Mouse (Mus musculus): ENCODE results near the gene Orai2. TPM values are rescaled to one million over a fixed set of nuclear protein-coding genes. Genes with fewer than 3 reads are reported as not detected.

Gene Orai2
- polyA plus RNA-seq, 1 experiment from 2014 or later = 6.2 TPM

- WGBS = under 1% methylated on average over 62 of the region's 62 CpGs
Observed at GRCm38 (mm10) chr5:136198474-136199391, 28.2 kb upstream of the Orai2 start, which contains the start of gene Prkrip1. TSS of gene Prkrip1 (minus strand) at chr5:136198963.

DNA sequence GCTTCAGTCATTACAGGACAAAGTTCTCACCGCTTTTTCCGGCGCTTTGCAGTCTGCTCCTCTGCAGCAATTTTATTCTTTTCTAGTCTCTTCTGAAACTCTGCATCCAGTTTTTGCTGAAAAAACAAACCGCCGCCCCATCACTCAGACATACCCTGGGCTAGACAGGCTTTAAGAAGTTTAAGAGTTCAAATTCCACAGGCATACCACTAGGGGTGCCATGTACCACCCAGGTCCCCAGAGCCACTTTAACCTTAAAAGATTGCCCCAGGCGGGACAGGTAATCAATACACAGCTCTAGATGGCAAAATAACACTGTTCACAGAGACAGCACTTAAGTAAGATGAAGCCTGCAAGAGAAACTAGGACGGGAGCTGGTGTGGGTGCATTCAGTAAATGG, 21.4 kb upstream of the Orai2 start:
- WGBS = 86% methylated on average over 7 of the region's 7 CpGs
- Histone ChIP-seq H3K9ac (ENCODE audit: low read depth, low read length) (0 out of 2 replicates have a peak overlapping the region, but pooled peaks have one; percentile 23), H3K4me2 (ENCODE audit: low read length) (no peak overlapping the region), H3K27ac (no peak overlapping the region), H3K27me3 (ENCODE audit: insufficient read depth, low read length) (no peaks in the 10 kb centered on the region), H3K4me3 (replicated peaks; ENCODE audit: low read depth, low read length) (no peak overlapping the region), H3K9me3 (replicated peaks; ENCODE audit: low read length) (no peaks in the 10 kb centered on the region), H3K36me3 (ENCODE audit: insufficient read depth, low read length) (peaks cover 39% of the 10 kb centered on the region), H3K4me1 (replicated peaks; ENCODE audit: insufficient read depth, low read length) (no peaks in the 10 kb centered on the region)
- ATAC-seq (replicated peaks; ENCODE audit: low FRiP score, low read depth) (no peak), DNase-seq (ENCODE audit: low spot score) (no peak)
- TF ChIP-seq CTCF (IDR thresholded peaks at IDR 0.05; ENCODE audit: low read depth) = peak; percentile 14; the same call in 1 of the 2 replicates

More at GRCm38 (mm10) chr5:136198474-136199391, 28.2 kb upstream of the Orai2 start, which contains the start of gene Prkrip1:
- no peaks in the 10 kb centered on the region for H3K9me3 ChIP-seq (replicated peaks; ENCODE audit: low read length)
- peak within 1 kb of the TSS; percentile 90 for H3K9ac ChIP-seq (ENCODE audit: low read depth, low read length)
- ATAC-seq (replicated peaks; ENCODE audit: low FRiP score, low read depth) (peak; percentile 87), DNase-seq (ENCODE audit: low spot score) (peak; percentile 97)
- no peaks in the 10 kb centered on the region for H3K27me3 ChIP-seq (ENCODE audit: insufficient read depth, low read length)
- TF ChIP-seq CTCF (IDR thresholded peaks at IDR 0.05; ENCODE audit: low read depth) = no peak
- H3K4me3 ChIP-seq (replicated peaks; ENCODE audit: low read depth, low read length) = peak within 1 kb of the TSS; percentile 97
- H3K4me2 ChIP-seq (ENCODE audit: low read length) = peak within 1 kb of the TSS; percentile 90
- H3K4me1 ChIP-seq (replicated peaks; ENCODE audit: insufficient read depth, low read length) = peaks cover 6% of the 10 kb centered on the region
- H3K27ac ChIP-seq = peak within 1 kb of the TSS; percentile 90
- peaks cover 19% of the 10 kb centered on the region for H3K36me3 ChIP-seq (ENCODE audit: insufficient read depth, low read length)

GRCm38 (mm10) chr5:136186723-136187122, 16.2 kb upstream of the Orai2 start:
- 0 out of 2 replicates have a peak, but pooled peaks have one; percentile 21 for ATAC-seq (replicated peaks; ENCODE audit: low FRiP score, low read depth)
- Histone ChIP-seq H3K9me3 (replicated peaks; ENCODE audit: low read length) (no peaks in the 10 kb centered on the region), H3K27me3 (ENCODE audit: insufficient read depth, low read length) (no peaks in the 10 kb centered on the region), H3K9ac (ENCODE audit: low read depth, low read length) (no peak overlapping the region), H3K4me2 (ENCODE audit: low read length) (no peak overlapping the region), H3K36me3 (ENCODE audit: insufficient read depth, low read length) (peaks cover 31% of the 10 kb centered on the region), H3K4me1 (replicated peaks; ENCODE audit: insufficient read depth, low read length) (no peaks in the 10 kb centered on the region), H3K4me3 (replicated peaks; ENCODE audit: low read depth, low read length) (no peak overlapping the region), H3K27ac (no peak overlapping the region)
- WGBS = 41% methylated on average over 4 of the region's 4 CpGs
- DNase-seq (ENCODE audit: low spot score) = peak; percentile 83
- peak; percentile 88 for TF ChIP-seq CTCF (IDR thresholded peaks at IDR 0.05; ENCODE audit: low read depth)

GRCm38 (mm10) chr5:136183766-136184165, 13.3 kb upstream of the Orai2 start:
- no peak for ATAC-seq (replicated peaks; ENCODE audit: low FRiP score, low read depth)
- Histone ChIP-seq H3K36me3 (ENCODE audit: insufficient read depth, low read length) (peaks cover 40% of the 10 kb centered on the region), H3K4me2 (ENCODE audit: low read length) (no peak overlapping the region), H3K27ac (no peak overlapping the region), H3K9me3 (replicated peaks; ENCODE audit: low read length) (no peaks in the 10 kb centered on the region), H3K4me3 (replicated peaks; ENCODE audit: low read depth, low read length) (no peak overlapping the region), H3K4me1 (replicated peaks; ENCODE audit: insufficient read depth, low read length) (no peaks in the 10 kb centered on the region), H3K27me3 (ENCODE audit: insufficient read depth, low read length) (no peaks in the 10 kb centered on the region), H3K9ac (ENCODE audit: low read depth, low read length) (no peak overlapping the region)
- WGBS = 91% methylated on average over 7 of the region's 7 CpGs
- peak; percentile 34; the same call in 1 of the 2 replicates for TF ChIP-seq CTCF (IDR thresholded peaks at IDR 0.05; ENCODE audit: low read depth)
- DNase-seq (ENCODE audit: low spot score) = no peak

DNA sequence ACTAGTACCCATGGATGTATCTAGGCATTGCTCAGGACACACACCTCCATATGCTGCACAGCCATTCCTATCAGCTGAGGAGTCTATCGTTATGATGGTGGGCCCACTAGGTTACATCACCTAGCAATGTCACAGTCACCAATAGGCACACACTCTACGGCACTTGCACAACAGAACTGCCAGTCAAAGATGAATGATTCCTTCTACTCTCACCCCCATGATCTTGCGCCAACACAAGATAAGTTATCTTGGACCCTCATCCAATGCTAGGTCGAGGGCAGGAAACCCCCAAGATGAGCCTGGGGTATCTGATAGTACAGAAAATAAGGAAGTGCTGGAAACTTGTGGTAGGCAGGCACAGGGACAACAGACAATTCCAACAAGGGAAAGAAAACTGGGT, 12.3 kb upstream of the Orai2 start:
- TF ChIP-seq CTCF (IDR thresholded peaks at IDR 0.05; ENCODE audit: low read depth) = no peak
- Histone ChIP-seq H3K9ac (ENCODE audit: low read depth, low read length) (no peak overlapping the region), H3K27ac (no peak overlapping the region), H3K4me2 (ENCODE audit: low read length) (no peak overlapping the region), H3K4me1 (replicated peaks; ENCODE audit: insufficient read depth, low read length) (no peaks in the 10 kb centered on the region), H3K4me3 (replicated peaks; ENCODE audit: low read depth, low read length) (no peak overlapping the region), H3K36me3 (ENCODE audit: insufficient read depth, low read length) (peaks cover 40% of the 10 kb centered on the region), H3K9me3 (replicated peaks; ENCODE audit: low read length) (no peaks in the 10 kb centered on the region), H3K27me3 (ENCODE audit: insufficient read depth, low read length) (no peaks in the 10 kb centered on the region)
- DNase-seq (ENCODE audit: low spot score) (no peak), ATAC-seq (replicated peaks; ENCODE audit: low FRiP score, low read depth) (no peak)
- WGBS = 92% methylated on average over 4 of the region's 4 CpGs

DNA sequence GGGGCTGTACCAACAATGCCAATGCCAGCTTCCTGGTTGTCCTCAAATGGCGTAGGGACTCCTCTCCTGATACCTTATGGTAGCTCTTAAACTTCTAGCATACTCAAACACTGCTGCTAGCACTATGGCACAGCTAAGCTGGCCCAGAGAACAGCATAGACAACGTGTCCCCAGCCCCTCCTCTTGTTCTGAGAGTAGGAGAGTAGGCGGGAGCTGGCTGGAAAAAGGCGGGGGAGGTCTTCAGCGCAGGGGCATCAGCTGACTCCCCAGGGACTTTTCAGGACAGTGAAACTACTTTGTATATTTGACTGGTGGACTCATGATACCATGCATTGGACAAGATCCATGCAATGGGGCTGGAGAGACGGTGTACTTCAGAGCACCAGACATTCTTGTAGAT, 11.5 kb upstream of the Orai2 start:
- no peaks in the 10 kb centered on the region for H3K9me3 ChIP-seq (replicated peaks; ENCODE audit: low read length)
- 88% methylated on average over 6 of the region's 6 CpGs for WGBS
- no peak overlapping the region for H3K4me2 ChIP-seq (ENCODE audit: low read length)
- no peak overlapping the region for H3K27ac ChIP-seq
- ATAC-seq (replicated peaks; ENCODE audit: low FRiP score, low read depth) (no peak), DNase-seq (ENCODE audit: low spot score) (no peak)
- TF ChIP-seq CTCF (IDR thresholded peaks at IDR 0.05; ENCODE audit: low read depth) = no peak
- H3K4me3 ChIP-seq (replicated peaks; ENCODE audit: low read depth, low read length) = no peak overlapping the region
- no peaks in the 10 kb centered on the region for H3K27me3 ChIP-seq (ENCODE audit: insufficient read depth, low read length)
- H3K36me3 ChIP-seq (ENCODE audit: insufficient read depth, low read length) = peaks cover 41% of the 10 kb centered on the region
- no peak overlapping the region for H3K9ac ChIP-seq (ENCODE audit: low read depth, low read length)
- H3K4me1 ChIP-seq (replicated peaks; ENCODE audit: insufficient read depth, low read length) = no peaks in the 10 kb centered on the region
